Mouse (Mus musculus) layer of hippocampus, adult 9-11 months (tissue): ENCODE measurements around the gene Galnt6.

ENCODE experiments used
- DNase-seq: peaks from one replicate; pipeline ENCODE4 v3.0.0; 2022

Gene Galnt6

GRCm38 (mm10) chr15:100754041-100754440 lies 24.9 kb upstream of the Galnt6 start:
- DNase-seq: no peak

DNA sequence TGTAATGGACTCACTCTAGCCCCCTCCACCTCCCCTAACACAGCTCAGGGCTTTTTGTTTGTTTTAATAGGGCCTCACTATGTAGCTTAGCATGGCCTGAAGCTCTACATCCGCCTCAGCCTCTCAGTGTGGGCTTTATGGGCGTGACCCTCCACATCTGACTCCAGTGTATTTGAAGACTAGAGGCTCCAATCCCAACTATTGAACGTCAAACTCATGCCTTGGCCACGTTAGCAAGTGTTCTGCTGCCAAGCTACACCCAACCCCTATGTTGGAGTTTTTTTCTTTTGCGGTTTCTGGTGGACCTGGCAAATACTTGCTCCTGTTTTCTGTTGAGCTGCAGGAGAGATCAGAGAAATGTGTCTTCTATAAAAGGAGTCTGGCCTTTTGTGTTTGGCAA lies 23.9 kb upstream of the Galnt6 start:
- DNase-seq: no peak

- DNase-seq: no peak
Observed at GRCm38 (mm10) chr15:100752439-100752838, 23.3 kb upstream of the Galnt6 start.

- no peak for DNase-seq
Observed at GRCm38 (mm10) chr15:100749751-100750538, 20.8 kb upstream of the Galnt6 start.

DNA sequence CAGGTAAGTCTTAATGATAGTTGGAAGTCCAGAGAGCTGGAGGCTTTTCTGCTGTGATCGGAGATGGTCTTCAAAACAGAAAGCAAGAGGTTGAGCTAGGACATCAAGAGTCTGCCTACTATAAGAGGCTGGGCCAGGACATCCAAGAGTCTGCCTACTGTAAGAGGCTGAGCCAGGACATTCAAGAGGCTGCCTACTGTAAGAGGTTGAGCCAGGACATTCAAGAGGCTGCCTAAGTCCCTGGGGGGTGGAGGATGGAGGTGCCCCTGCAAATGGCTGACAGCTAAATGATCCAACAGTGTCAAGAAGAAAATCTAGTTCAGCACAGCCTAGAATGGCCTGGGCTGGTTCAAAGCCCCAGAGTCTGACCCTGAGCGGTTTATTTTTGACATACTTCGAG lies 19.4 kb upstream of the Galnt6 start:
- no peak for DNase-seq

DNA sequence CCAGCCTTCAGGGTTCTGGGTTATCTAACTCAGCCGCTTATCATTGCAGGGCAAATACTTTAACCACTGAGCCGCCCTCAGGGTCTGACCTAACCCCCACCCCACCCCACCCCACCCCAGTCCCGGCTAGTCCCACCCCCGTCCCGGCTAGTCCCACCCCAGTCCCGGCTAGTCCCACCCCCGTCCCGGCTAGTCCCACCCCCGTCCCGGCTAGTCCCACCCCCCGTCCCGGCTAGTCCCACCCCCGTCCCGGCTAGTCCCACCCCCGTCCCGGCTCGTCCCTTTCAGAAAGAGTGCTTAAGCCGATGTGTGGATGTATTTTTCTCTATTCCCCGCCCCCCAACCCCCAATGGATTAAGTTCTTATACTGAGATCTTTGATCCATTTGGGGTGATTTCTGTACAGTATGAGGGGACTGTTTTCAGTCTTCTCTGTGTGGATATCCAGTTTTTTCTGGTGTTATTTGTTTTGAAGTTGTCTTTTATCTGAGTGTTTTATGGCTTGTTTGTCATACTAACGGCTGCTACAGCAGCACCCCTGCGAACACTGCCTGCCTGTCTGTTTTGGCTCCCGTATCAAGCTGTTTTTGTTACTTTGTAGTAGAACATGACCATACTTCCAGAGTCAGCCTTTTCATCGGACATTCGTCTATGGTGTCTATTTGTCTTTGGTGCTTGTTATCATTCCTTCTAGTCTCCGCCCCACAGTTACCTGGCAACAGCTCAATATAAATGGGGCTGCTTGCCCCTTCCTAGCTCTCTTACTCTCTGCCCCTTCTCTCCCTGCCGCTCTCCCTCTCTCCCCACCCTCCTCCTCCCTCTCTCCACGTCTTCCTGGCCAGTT lies 18.2 kb upstream of the Galnt6 start:
- no peak for DNase-seq

DNA sequence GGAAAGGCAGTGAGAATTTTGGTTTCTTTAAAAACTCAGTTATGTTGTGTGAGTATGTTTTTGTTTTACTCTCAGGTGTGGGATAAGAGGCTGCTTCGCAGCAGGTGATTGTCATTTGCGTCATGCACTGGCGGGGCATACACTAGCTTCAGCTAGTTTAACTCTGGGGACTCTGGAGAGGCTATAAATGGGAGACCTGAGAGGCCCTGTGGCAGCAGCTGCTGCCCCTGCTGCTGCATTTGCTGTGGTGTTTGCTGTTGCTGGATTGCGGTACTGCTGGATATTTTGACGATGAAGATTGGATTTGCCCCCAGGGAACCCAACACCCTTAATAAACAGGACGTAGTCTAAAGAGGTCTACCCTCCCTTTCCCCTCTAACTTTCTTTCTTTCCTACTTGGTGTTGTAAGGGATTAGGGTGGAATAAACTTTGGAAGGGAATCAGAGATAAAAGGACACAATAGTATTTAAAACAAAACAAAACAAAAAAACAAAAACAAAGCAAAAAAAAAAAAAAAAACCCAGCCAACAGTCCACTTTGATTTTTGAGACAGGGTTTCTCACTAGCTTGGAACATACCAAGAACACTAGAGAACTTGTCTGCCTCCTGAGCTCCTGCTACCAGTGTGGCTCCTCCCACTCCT lies 17.4 kb upstream of the Galnt6 start:
- no peak for DNase-seq

DNA sequence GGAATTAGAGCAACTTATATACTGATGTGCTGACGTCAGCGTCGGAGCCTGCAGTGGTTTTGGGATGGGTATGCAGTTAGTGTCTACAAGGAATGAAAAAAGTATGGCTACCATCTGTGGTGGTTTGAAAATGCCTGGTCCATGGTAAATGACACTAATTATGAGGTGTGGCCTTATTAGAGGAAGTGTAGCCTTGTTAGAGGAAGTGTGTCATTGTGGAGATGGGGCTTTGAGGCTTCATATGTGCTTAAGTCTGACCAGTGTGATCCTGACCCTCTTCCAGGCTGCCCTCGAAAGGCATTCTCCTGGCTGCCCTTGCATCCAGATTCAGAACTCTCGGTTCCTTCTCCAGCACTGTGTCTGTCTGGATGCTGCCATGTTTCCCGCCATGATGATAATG lies 14.1 kb upstream of the Galnt6 start:
- DNase-seq: no peak

- no peak for DNase-seq
Observed at GRCm38 (mm10) chr15:100739442-100739841, 10.3 kb upstream of the Galnt6 start.

DNA sequence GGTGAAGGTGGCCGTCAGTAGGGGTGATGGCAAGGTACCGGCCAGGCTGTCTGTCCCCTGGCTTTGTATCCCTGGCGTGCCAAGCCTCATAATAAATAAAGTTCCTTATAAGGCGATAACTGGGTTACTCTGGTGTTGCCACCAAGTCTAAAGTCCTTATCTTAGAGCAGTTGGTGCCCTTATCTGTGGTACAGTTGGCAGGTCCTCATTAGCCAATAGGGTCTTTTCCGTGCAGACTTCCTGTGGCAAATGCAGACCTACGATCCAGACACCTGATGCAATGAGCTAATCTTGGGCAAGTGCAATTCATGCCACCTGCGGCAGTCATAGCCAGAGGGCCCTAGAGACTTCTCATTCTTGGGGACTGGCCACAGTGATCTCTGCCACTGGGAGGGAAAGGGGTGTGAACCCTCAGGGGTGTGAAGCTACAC lies 9.2 kb upstream of the Galnt6 start:
- no peak for DNase-seq

- no peak for DNase-seq
Observed at GRCm38 (mm10) chr15:100737667-100738066, 8.5 kb upstream of the Galnt6 start.

DNA sequence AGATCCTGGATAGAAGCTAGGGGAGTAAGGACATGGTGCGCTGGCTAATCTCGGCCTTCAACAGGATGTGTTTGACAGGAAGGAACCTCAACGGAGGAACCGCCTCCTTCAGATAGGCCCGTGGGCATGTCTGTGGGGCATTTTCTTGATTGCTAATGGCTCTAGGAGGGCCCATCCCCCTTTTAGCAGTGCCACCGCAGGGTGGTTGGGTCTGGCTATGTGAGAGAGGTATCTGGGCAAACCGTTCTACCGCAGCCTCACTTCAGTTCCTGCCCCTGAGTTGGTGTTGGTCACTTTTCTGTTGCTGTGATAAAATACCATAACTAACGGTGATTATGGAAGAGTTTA lies 6.8 kb upstream of the Galnt6 start:
- no peak for DNase-seq

DNA sequence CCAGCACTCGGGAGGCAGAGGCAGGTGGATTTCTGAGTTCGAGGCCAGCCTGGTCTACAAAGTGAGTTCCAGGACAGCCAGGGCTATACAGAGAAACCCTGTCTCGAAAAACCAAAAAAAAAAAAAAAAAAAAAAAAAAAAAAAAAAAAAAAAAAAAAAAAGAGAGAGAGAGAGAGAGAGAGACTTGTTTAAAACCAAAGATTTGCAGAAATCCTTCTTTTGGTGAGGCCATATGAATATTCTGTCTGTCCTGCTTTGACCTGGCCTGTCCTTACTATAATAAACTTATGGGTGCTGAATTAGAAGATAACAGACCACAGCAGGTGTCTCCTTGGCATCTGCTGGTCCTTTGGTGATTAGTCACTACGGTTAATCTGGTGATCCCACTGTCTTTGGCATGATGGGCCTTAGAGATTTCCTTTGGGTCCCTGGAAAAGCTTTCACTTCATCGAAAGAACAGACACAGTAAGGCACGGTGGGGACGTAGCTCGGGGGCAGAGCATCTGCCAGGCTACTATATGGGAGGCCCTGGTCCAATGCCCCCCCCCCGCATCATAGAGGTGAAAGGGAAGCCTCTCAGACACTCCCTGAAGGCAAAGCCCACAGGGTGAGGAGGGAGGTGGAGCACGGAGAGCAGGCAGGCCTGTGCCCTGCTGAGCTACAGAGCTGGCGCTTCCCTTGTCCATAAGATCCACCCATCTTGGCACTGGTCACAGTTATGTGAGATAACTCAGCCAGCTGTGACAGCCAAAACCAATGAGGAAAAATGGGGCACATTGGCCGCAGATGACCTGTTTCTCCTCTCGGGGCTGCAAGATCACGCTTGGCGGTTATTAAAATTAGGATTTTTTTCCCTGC lies 6.1 kb upstream of the Galnt6 start:
- peak; percentile 52 for DNase-seq

- peak; percentile 49 for DNase-seq
Observed at GRCm38 (mm10) chr15:100732580-100732979, 3.4 kb upstream of the Galnt6 start.

DNA sequence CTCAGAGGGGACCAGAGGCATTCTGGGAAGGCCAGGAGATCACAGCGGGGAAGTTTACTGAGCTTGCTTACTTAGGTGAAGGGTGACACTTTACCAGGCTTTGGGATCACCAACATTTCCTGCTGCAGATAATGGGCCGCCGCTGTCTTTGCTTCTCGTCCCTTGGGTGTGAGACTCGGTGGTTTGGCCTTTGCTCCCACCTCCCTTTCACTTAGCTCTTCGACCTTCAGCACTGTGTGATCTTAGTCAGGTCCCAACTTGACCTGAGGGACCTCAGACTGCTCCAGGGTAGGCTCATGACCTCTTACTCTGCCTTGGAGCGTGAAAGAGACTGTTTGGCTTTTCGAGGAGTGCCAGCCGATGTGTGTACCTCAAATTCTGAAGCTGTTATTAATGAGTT lies 1.9 kb upstream of the Galnt6 start:
- no peak for DNase-seq

DNA sequence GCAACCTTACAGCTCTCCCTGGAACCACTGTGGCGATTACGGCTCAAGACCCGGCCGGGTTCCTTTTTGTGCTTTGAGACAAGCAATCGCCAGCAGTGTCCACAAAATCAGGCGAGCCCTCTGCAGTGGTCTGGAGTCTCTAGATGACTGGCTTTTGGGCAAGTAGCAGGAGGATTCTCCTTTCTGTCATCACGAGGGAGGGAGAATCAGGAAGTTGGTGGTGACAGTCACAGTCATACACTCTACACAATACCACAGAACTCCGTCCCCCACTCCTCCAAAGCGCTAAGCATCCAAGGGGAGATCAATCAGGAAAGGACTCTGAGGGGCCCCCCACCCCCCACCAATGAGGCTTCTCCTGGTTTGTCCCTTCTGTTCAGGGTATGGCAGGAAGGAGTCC lies 590 bp downstream of the Galnt6 start:
- DNase-seq: no peak

GRCm38 (mm10) chr15:100727834-100728233 lies 1.3 kb downstream of the Galnt6 start:
- DNase-seq: no peak

- peak; percentile 55 for DNase-seq
Observed at GRCm38 (mm10) chr15:100726721-100727120, 2.5 kb downstream of the Galnt6 start.

- no peak for DNase-seq
Observed at GRCm38 (mm10) chr15:100723505-100723904, 5.7 kb downstream of the Galnt6 start.

DNA sequence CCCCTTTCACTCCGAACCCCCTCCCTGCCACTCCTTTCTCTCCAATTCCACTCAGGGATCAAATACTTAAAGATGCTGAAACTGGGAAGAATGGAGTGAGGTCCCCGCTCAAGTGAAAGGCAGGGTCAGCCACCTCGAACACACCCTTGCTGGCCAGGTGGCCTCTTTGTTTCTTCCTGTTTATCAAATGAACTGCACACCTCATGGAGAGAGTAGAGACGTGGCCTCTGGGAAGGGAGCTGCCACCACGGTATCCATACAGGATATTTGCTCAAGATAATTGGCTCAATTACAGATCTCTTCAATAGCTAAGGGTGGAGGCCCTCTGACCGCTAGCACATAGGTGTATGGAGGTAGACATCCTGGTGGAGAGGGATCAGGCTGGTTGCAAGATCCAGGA lies 6.6 kb downstream of the Galnt6 start:
- DNase-seq: no peak

GRCm38 (mm10) chr15:100722026-100722425 lies 7.2 kb downstream of the Galnt6 start:
- DNase-seq: no peak

GRCm38 (mm10) chr15:100721445-100721844 lies 7.7 kb downstream of the Galnt6 start:
- no peak for DNase-seq

DNA sequence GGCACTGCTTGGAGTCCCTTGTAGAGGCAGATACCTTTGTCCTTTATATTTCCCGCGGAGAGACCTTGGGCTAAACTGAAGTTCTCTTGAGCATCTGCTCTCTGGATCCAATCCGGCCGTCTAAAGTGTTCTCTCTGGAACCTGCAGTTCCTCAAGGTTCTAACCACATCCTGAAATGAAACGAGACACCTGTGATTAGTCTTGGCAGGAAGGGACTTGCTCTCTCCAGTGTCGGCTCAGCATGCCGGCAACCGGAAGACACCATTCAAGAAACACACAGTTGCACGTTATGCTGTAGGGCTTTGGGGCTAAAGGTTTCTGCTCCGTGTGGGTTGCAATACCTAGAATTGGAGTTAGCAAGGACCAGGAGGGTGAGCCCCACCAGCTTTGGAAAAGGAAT lies 9.1 kb downstream of the Galnt6 start:
- no peak for DNase-seq
